Mouse (Mus musculus) lung, embryonic 16.5 days (tissue): ENCODE measurements around the gene Ctso. TPM values are rescaled to one million over a fixed set of nuclear protein-coding genes. Genes with fewer than 3 reads are reported as not detected.

Source experiments
- ATAC-seq: fragments of 200-750 bp; cut with Nextera tagmentation; 2 replicates; pipeline ENCODE4 v1.8.0; 2017; ENCODE audit warnings: low read depth, mild to moderate bottlenecking, moderate library complexity
- H3K27ac ChIP-seq: fragments of 300-500 bp; sonication (generic); 2 replicates; pipeline ENCODE4 v1.5.1; 2014; ENCODE audit warnings: mild to moderate bottlenecking, control low read depth, low read length
- H3K27me3 ChIP-seq: fragments of 300-500 bp; sonication (generic); 2 replicates; pipeline ENCODE4 v1.6.1; 2014; ENCODE audit warnings: low read depth, low read length, mixed read lengths; ENCODE audit not compliant: control insufficient read depth, insufficient read depth
- H3K36me3 ChIP-seq: fragments of 300-500 bp; sonication (generic); 2 replicates; pipeline ENCODE4 v1.6.1; 2014; ENCODE audit warnings: low read length; ENCODE audit not compliant: control insufficient read depth, insufficient read depth
- H3K4me1 ChIP-seq: fragments of 300-500 bp; sonication (generic); replicated peaks from 2 replicates; pipeline ENCODE4 v1.6.1; 2014; ENCODE audit warnings: low read length, mixed read lengths; ENCODE audit not compliant: control insufficient read depth, insufficient read depth
- H3K4me2 ChIP-seq: fragments of 300-500 bp; sonication (generic); 2 replicates; pipeline ENCODE4 v1.6.1; 2014; ENCODE audit warnings: low read depth, low read length, control low read depth
- H3K4me3 ChIP-seq: fragments of 300-500 bp; sonication (generic); 2 replicates; pipeline ENCODE4 v1.5.1; 2014; ENCODE audit warnings: mild to moderate bottlenecking, low read length, control low read depth
- H3K9ac ChIP-seq: fragments of 300-500 bp; sonication (generic); 2 replicates; pipeline ENCODE4 v1.6.1; 2014; ENCODE audit warnings: low read length, control low read depth
- H3K9me3 ChIP-seq: fragments of 300-500 bp; sonication (generic); 2 replicates; pipeline ENCODE4 v1.6.1; 2016; ENCODE audit warnings: low read length; ENCODE audit not compliant: control insufficient read depth
- WGBS: fragments of 180-500 bp; shearing (Covaris S2); extraction: QIAGEN DNeasy Blood & Tissue Kit; methylation state at CpG from one replicate; pipeline ENCODE4 v1.1.7; 2014; 5-methylcytosine and 5-hydroxymethylcytosine counted together
- polyA plus RNA-seq: library from polyadenylated mRNA; unstranded; fragments of >200 nt; fragmentation: Nextera tagmentation; extraction: Ambion mirVana; gene quantifications from 2 replicates; pipeline ENCODE4 v1.2.1, GENCODE M21; 2015

The Ctso gene
- polyA plus RNA-seq, 1 experiment from 2014 or later = 32.6 TPM

- H3K4me3 ChIP-seq = no peak overlapping the region
- no peak overlapping the region for H3K4me2 ChIP-seq
- H3K36me3 ChIP-seq = no peaks in the 10 kb centered on the region
- H3K27me3 ChIP-seq = no peaks in the 10 kb centered on the region
- H3K27ac ChIP-seq = no peak overlapping the region
- no peak overlapping the region for H3K9ac ChIP-seq
- H3K4me1 ChIP-seq = 0 out of 2 replicates have a peak, but pooled peaks cover 4% of the 10 kb centered on the region
- no peak for ATAC-seq
- H3K9me3 ChIP-seq = no peaks in the 10 kb centered on the region
- whole genome bisulfite sequencing = 37% methylated on average over 4 of the region's 4 CpGs
Measured at GRCm38 (mm10) chr3:81995371-81995770, 63.0 kb downstream of the Ctso start.

DNA sequence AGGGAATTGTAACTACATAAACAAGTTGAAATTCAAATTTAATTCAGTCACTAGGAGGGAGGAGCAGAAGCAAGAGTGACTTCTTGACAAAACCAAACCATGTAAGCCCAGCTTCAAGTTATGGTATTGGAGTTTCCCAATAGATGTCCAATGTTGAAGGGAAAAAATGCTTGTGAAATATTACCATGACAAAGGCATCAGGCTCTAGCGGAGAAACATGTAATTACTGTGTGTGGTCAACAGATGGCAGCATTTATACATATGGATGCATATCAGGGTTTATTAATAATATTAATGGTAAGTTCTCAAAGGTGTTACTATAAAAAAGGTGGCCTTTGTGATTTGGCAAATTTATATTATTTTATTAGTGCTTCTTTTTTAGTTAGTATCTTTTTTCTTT, 63.6 kb downstream of the Ctso start:
- Histone ChIP-seq H3K27me3 (no peaks in the 10 kb centered on the region), H3K9me3 (no peaks in the 10 kb centered on the region), H3K36me3 (no peaks in the 10 kb centered on the region), H3K27ac (no peak overlapping the region), H3K4me2 (no peak overlapping the region), H3K4me3 (no peak overlapping the region), H3K9ac (no peak overlapping the region), H3K4me1 (0 out of 2 replicates have a peak, but pooled peaks cover 4% of the 10 kb centered on the region)
- no peak for ATAC-seq
- WGBS = 0% methylated on average over 1 of the region's 1 CpGs

Other genes with a start within 250 kb of the Ctso start
- gene Tdo2, start 43.6 kb downstream of the Ctso start, polyA plus RNA-seq = 1.9 and 2.6 TPM in 2 replicates
- gene Asic5, start 49.7 kb downstream of the Ctso start, polyA plus RNA-seq = not detected in 2 replicates
- gene Gucy1b1, start 142.1 kb downstream of the Ctso start, polyA plus RNA-seq = 83.5 and 88.9 TPM in 2 replicates
- 100 and 110 TPM in 2 replicates for gene Gucy1a1, start 213.2 kb downstream of the Ctso start, polyA plus RNA-seq